Mouse (Mus musculus): ENCODE measurements around the gene St6gal1. TPM values are rescaled to one million over a fixed set of nuclear protein-coding genes. Genes with fewer than 3 reads are reported as not detected.

St6gal1 gene
- polyA plus RNA-seq, 1 experiment from 2014 or later, result 21.5 TPM

- Histone ChIP-seq H3K36me3 (no peaks in the 10 kb centered on the region), H3K4me2 (no peak overlapping the region), H3K9me3 (no peaks in the 10 kb centered on the region), H3K27ac (no peak overlapping the region), H3K4me1 (replicated peaks) (no peaks in the 10 kb centered on the region), H3K4me3 (replicated peaks) (no peak overlapping the region), H3K9ac (replicated peaks) (no peak overlapping the region), H3K27me3 (no peaks in the 10 kb centered on the region)
- no peak for ATAC-seq (ENCODE audit: insufficient number of reproducible peaks, insufficient read depth, low FRiP score, low TSS enrichment, low read depth)
- 66% methylated on average over 12 of the region's 12 CpGs for WGBS
These were observed 82.8 kb downstream of the St6gal1 start for GRCm38 (mm10) chr16:23307142-23307968.

GRCm38 (mm10) chr16:23308012-23308554 is 83.5 kb downstream of the St6gal1 start:
- Histone ChIP-seq H3K9me3 (no peaks in the 10 kb centered on the region), H3K27ac (no peak overlapping the region), H3K4me1 (replicated peaks) (no peaks in the 10 kb centered on the region), H3K36me3 (no peaks in the 10 kb centered on the region), H3K27me3 (no peaks in the 10 kb centered on the region), H3K4me2 (no peak overlapping the region), H3K4me3 (replicated peaks) (no peak overlapping the region), H3K9ac (replicated peaks) (no peak overlapping the region)
- 44% methylated on average over 4 of the region's 4 CpGs for whole genome bisulfite sequencing
- no peak for ATAC-seq (ENCODE audit: insufficient number of reproducible peaks, insufficient read depth, low FRiP score, low TSS enrichment, low read depth)

- no peaks in the 10 kb centered on the region for H3K36me3 ChIP-seq
- no peak for ATAC-seq (ENCODE audit: insufficient number of reproducible peaks, insufficient read depth, low FRiP score, low TSS enrichment, low read depth)
- no peaks in the 10 kb centered on the region for H3K9me3 ChIP-seq
- no peak overlapping the region for H3K27ac ChIP-seq
- no peaks in the 10 kb centered on the region for H3K4me1 ChIP-seq (replicated peaks)
- WGBS, result 86% methylated on average over 4 of the region's 4 CpGs
- H3K4me3 ChIP-seq (replicated peaks), result no peak overlapping the region
- H3K4me2 ChIP-seq, result no peak overlapping the region
- H3K27me3 ChIP-seq, result no peaks in the 10 kb centered on the region
- no peak overlapping the region for H3K9ac ChIP-seq (replicated peaks)
These were observed 84.5 kb downstream of the St6gal1 start for GRCm38 (mm10) chr16:23309080-23309479.

- H3K4me1 ChIP-seq (replicated peaks), result no peaks in the 10 kb centered on the region
- H3K27me3 ChIP-seq, result no peaks in the 10 kb centered on the region
- no peak overlapping the region for H3K4me2 ChIP-seq
- H3K9me3 ChIP-seq, result no peaks in the 10 kb centered on the region
- no peak overlapping the region for H3K27ac ChIP-seq
- H3K9ac ChIP-seq (replicated peaks), result no peak overlapping the region
- H3K4me3 ChIP-seq (replicated peaks), result no peak overlapping the region
- no peak for ATAC-seq (ENCODE audit: insufficient number of reproducible peaks, insufficient read depth, low FRiP score, low TSS enrichment, low read depth)
- WGBS, result 89% methylated on average over 9 of the region's 9 CpGs
- H3K36me3 ChIP-seq, result peaks cover 2% of the 10 kb centered on the region
These were observed 88.1 kb downstream of the St6gal1 start for GRCm38 (mm10) chr16:23312604-23313003.

GRCm38 (mm10) chr16:23314790-23315189 is 90.2 kb downstream of the St6gal1 start:
- Histone ChIP-seq H3K9ac (replicated peaks) (no peak overlapping the region), H3K36me3 (peaks cover 17% of the 10 kb centered on the region), H3K4me3 (replicated peaks) (no peak overlapping the region), H3K27ac (peak overlapping the region; percentile 17; the same call in 1 of the 2 replicates), H3K4me2 (no peak overlapping the region), H3K4me1 (replicated peaks) (no peaks in the 10 kb centered on the region), H3K9me3 (no peaks in the 10 kb centered on the region), H3K27me3 (no peaks in the 10 kb centered on the region)
- WGBS, result 55% methylated on average over 7 of the region's 7 CpGs
- no peak for ATAC-seq (ENCODE audit: insufficient number of reproducible peaks, insufficient read depth, low FRiP score, low TSS enrichment, low read depth)

- Histone ChIP-seq H3K4me1 (replicated peaks) (no peaks in the 10 kb centered on the region), H3K9ac (replicated peaks) (no peak overlapping the region), H3K9me3 (no peaks in the 10 kb centered on the region), H3K4me2 (no peak overlapping the region), H3K27me3 (no peaks in the 10 kb centered on the region), H3K4me3 (replicated peaks) (no peak overlapping the region), H3K27ac (no peak overlapping the region), H3K36me3 (peaks cover 38% of the 10 kb centered on the region)
- ATAC-seq (ENCODE audit: insufficient number of reproducible peaks, insufficient read depth, low FRiP score, low TSS enrichment, low read depth), result no peak
- WGBS, result 79% methylated on average over 7 of the region's 7 CpGs
These were observed 93.0 kb downstream of the St6gal1 start for GRCm38 (mm10) chr16:23317411-23318047.

- no peak overlapping the region for H3K9ac ChIP-seq (replicated peaks)
- no peak overlapping the region for H3K4me3 ChIP-seq (replicated peaks)
- H3K27me3 ChIP-seq, result no peaks in the 10 kb centered on the region
- no peak overlapping the region for H3K27ac ChIP-seq
- no peaks in the 10 kb centered on the region; the same call in 1 of the 2 replicates for H3K4me1 ChIP-seq (replicated peaks)
- peaks cover 38% of the 10 kb centered on the region for H3K36me3 ChIP-seq
- H3K9me3 ChIP-seq, result no peaks in the 10 kb centered on the region
- no peak for ATAC-seq (ENCODE audit: insufficient number of reproducible peaks, insufficient read depth, low FRiP score, low TSS enrichment, low read depth)
- no peak overlapping the region for H3K4me2 ChIP-seq
- WGBS, result 90% methylated on average over 3 of the region's 3 CpGs
These were observed 95.5 kb downstream of the St6gal1 start for GRCm38 (mm10) chr16:23320025-23320424.

GRCm38 (mm10) chr16:23320579-23320978 is 96.0 kb downstream of the St6gal1 start:
- H3K4me1 ChIP-seq (replicated peaks), result no peaks in the 10 kb centered on the region; the same call in 1 of the 2 replicates
- no peaks in the 10 kb centered on the region for H3K27me3 ChIP-seq
- H3K4me3 ChIP-seq (replicated peaks), result no peak overlapping the region
- H3K9me3 ChIP-seq, result no peaks in the 10 kb centered on the region
- no peak overlapping the region for H3K27ac ChIP-seq
- H3K4me2 ChIP-seq, result no peak overlapping the region
- WGBS, result 90% methylated on average over 6 of the region's 6 CpGs
- ATAC-seq (ENCODE audit: insufficient number of reproducible peaks, insufficient read depth, low FRiP score, low TSS enrichment, low read depth), result no peak
- no peak overlapping the region for H3K9ac ChIP-seq (replicated peaks)
- H3K36me3 ChIP-seq, result peaks cover 41% of the 10 kb centered on the region

- H3K27ac ChIP-seq, result no peak overlapping the region
- ATAC-seq (ENCODE audit: insufficient number of reproducible peaks, insufficient read depth, low FRiP score, low TSS enrichment, low read depth), result no peak
- no peak overlapping the region for H3K9ac ChIP-seq (replicated peaks)
- no peaks in the 10 kb centered on the region for H3K9me3 ChIP-seq
- no peaks in the 10 kb centered on the region; the same call in 1 of the 2 replicates for H3K4me1 ChIP-seq (replicated peaks)
- no peaks in the 10 kb centered on the region for H3K27me3 ChIP-seq
- no peak overlapping the region for H3K4me3 ChIP-seq (replicated peaks)
- H3K36me3 ChIP-seq, result peaks cover 43% of the 10 kb centered on the region
- no peak overlapping the region for H3K4me2 ChIP-seq
These were observed 97.9 kb downstream of the St6gal1 start for GRCm38 (mm10) chr16:23322453-23322852.

- Histone ChIP-seq H3K9me3 (no peaks in the 10 kb centered on the region), H3K27me3 (no peaks in the 10 kb centered on the region), H3K9ac (replicated peaks) (no peak overlapping the region), H3K4me2 (no peak overlapping the region), H3K4me1 (replicated peaks) (no peaks in the 10 kb centered on the region; the same call in 1 of the 2 replicates), H3K4me3 (replicated peaks) (no peak overlapping the region), H3K27ac (0 out of 2 replicates have a peak overlapping the region, but pooled peaks have one; percentile 23), H3K36me3 (peaks cover 42% of the 10 kb centered on the region)
- no peak for ATAC-seq (ENCODE audit: insufficient number of reproducible peaks, insufficient read depth, low FRiP score, low TSS enrichment, low read depth)
- WGBS, result 53% methylated on average over 3 of the region's 3 CpGs
These were observed 99.4 kb downstream of the St6gal1 start for GRCm38 (mm10) chr16:23323915-23324314.

- ATAC-seq (ENCODE audit: insufficient number of reproducible peaks, insufficient read depth, low FRiP score, low TSS enrichment, low read depth), result no peak
- H3K9me3 ChIP-seq, result no peaks in the 10 kb centered on the region
- 74% methylated on average over 6 of the region's 6 CpGs for WGBS
- no peak overlapping the region for H3K9ac ChIP-seq (replicated peaks)
- H3K36me3 ChIP-seq, result peaks cover 49% of the 10 kb centered on the region
- no peak overlapping the region for H3K4me2 ChIP-seq
- H3K4me3 ChIP-seq (replicated peaks), result no peak overlapping the region
- H3K4me1 ChIP-seq (replicated peaks), result no peaks in the 10 kb centered on the region; the same call in 1 of the 2 replicates
- no peak overlapping the region for H3K27ac ChIP-seq
- H3K27me3 ChIP-seq, result no peaks in the 10 kb centered on the region
These were observed 100.5 kb downstream of the St6gal1 start for GRCm38 (mm10) chr16:23324867-23325650.
